Mouse (Mus musculus): ENCODE measurements around the gene 1700025C18Rik.

1700025C18Rik gene

GRCm38 (mm10) chr2:165037415-165037814 is 53.1 kb downstream of the 1700025C18Rik start:
- DNase-seq (ENCODE audit: low read depth, low spot score) = no peak

GRCm38 (mm10) chr2:165035058-165035431 is 55.5 kb downstream of the 1700025C18Rik start:
- DNase-seq (ENCODE audit: low read depth, low spot score) = no peak

GRCm38 (mm10) chr2:165034131-165035057 is 56.2 kb downstream of the 1700025C18Rik start, which contains the start of gene Ncoa5:
Ncoa5 (minus strand) TSS chr2:165034867.
- DNase-seq (ENCODE audit: low read depth, low spot score) = peak; percentile 98

- DNase-seq (ENCODE audit: low read depth, low spot score) = no peak
Measured at GRCm38 (mm10) chr2:165033306-165033705, 57.2 kb downstream of the 1700025C18Rik start.

- DNase-seq (ENCODE audit: low read depth, low spot score) = no peak
Measured at GRCm38 (mm10) chr2:165032533-165032932, 58.0 kb downstream of the 1700025C18Rik start.

All from ES-CJ7 (cell line).